Mouse (Mus musculus) E14TG2a.4 (cell line): Measurements from ENCODE around the gene Manba.

ENCODE experiments used
- CTCF ChIP-seq: conservative IDR thresholded peaks from 2 replicates; pipeline ENCODE4 v1.5.1; 2014; ENCODE audit warnings: low read length
- POU5F1 ChIP-seq: IDR thresholded peaks from 2 replicates; pipeline ENCODE4 v1.6.1; 2014; ENCODE audit warnings: low read length, borderline replicate concordance

DNA sequence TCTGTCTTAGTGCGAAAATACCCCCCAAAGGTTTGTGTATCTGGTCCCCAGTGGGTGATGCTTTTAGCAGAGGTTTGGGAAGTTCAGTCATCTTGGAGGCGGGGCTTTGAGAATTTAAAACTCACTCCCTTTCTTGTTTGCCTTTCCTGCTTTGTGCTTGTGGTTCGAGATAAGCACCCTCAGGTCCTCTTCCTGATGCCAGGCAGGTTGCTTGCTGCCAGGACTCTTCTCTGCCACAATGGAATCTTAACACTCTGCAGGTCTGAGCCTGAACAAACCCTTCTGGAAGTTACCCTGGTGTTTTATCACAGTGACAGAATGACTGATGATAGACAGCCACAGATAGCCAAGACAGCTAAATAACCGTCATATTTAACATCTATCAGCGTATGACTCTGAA lies 83.2 kb downstream of the Manba start:
- TF ChIP-seq CTCF: no peak
- no peak for TF ChIP-seq POU5F1
